Mouse (Mus musculus): ENCODE results near the gene Ube2k. TPM values are rescaled to one million over a fixed set of nuclear protein-coding genes. Genes with fewer than 3 reads are reported as not detected.

Gene Ube2k
- total and polyA plus RNA-seq, 2 experiments from 2014 or later = 41.9 to 199 TPM

DNA sequence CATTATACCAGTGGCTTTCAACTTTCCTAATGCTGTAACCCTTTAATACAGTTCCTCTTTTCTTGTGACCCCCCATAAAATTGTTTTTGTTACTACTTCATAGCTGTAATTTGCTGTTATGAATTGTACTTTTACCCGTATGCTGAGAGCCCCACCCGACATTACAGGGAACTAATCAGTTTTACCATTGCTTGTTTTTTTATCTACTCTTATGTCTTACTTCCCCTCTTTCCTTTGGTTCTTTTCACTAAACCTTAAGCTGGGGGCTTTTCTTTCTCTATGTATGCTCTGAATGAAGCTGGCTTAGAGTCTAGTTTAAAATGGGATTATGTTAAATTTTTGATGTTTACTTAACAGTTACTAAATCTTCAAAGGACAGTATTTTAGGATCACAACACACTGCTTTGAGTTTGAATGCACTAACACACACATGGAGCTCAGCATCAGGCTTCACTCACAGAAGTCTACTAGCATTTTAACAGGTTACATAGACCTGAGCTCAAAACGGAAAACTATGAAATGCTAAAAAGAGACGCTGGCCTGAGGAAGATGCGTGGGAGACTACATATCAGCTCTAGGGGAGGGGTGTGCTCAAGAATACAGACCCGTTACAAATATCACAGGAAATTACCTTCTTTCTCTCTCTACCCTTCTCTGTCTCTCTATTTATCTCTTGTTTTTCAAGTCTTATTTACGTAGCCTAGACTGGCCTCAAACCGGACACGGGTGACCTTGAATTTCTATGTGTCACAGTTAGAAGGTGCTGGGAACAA, 76.3 kb downstream of the Ube2k start:
- H3K27me3 ChIP-seq (ENCODE audit: insufficient read depth, low read length) = no peaks in the 10 kb centered on the region
- H3K9ac ChIP-seq (replicated peaks; ENCODE audit: low read length) = no peak overlapping the region
- DNase-seq (ENCODE audit: low spot score) (no peak), ATAC-seq (no peak)
- WGBS = 88% methylated on average over 9 of the region's 9 CpGs
- peaks cover 18% of the 10 kb centered on the region for H3K36me3 ChIP-seq (ENCODE audit: insufficient read depth, low read length)
- no peak overlapping the region for H3K27ac ChIP-seq
- no peak for TF ChIP-seq CTCF (IDR thresholded peaks at IDR 0.05; ENCODE audit: low read depth)
- H3K4me2 ChIP-seq (ENCODE audit: low read depth, low read length) = no peak overlapping the region
- H3K9me3 ChIP-seq (ENCODE audit: low read length) = no peaks in the 10 kb centered on the region
- no peak overlapping the region for H3K4me3 ChIP-seq (ENCODE audit: low read length)
- no peaks in the 10 kb centered on the region for H3K4me1 ChIP-seq (ENCODE audit: insufficient read depth, low read length)

DNA sequence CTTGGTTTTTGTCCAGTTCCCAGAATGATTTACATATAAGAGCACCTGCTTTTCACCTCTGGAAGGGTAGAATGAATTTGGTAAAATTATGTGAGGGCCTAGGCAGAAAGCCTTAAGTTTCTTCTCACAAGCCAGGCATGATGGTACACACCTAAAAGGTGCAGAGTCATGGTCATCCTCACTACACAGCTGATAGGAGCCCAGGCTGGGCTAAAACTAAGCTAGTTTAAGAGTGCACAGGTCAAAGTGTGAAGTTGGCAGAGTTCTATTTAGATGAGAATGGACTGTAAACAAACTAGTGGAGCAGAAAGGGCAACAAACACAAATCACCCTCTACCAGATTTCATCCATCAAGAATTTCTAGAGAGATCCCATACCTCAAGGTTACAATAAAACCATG, 87.3 kb downstream of the Ube2k start:
- Histone ChIP-seq H3K4me2 (ENCODE audit: low read depth, low read length) (no peak overlapping the region), H3K36me3 (ENCODE audit: insufficient read depth, low read length) (peaks cover 13% of the 10 kb centered on the region; the same call in 1 of the 2 replicates), H3K9me3 (ENCODE audit: low read length) (no peaks in the 10 kb centered on the region), H3K4me1 (ENCODE audit: insufficient read depth, low read length) (no peaks in the 10 kb centered on the region), H3K27me3 (ENCODE audit: insufficient read depth, low read length) (no peaks in the 10 kb centered on the region), H3K27ac (no peak overlapping the region), H3K4me3 (ENCODE audit: low read length) (no peak overlapping the region), H3K9ac (replicated peaks; ENCODE audit: low read length) (no peak overlapping the region)
- no peak for ATAC-seq
- TF ChIP-seq CTCF (IDR thresholded peaks at IDR 0.05; ENCODE audit: low read depth) = no peak
- no peak for DNase-seq (ENCODE audit: low spot score)

DNA sequence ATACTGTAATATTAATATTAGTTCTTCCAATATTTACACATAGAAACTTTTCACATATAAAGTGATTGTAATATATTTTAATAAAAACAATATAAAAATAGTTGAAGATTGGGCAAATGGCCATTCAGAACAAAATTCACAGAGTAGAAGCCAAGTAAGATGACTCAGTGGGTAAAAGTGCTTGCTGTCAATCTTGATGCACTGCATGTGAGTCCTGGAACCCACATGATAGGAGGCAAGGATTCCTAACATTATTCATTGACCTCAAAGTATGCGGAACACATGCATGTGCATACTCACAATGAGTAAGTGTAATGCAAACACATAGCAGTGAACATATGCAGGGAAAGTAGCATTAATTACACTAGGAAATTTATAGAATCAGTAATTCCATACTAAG, 101.9 kb downstream of the Ube2k start:
- no peak for ATAC-seq

More for the DNA sequence above, 101.9 kb downstream of the Ube2k start:
- no peaks in the 10 kb centered on the region for H3K4me1 ChIP-seq (ENCODE audit: insufficient read depth, low read length)
- no peak overlapping the region for H3K27ac ChIP-seq
- no peak overlapping the region for H3K4me2 ChIP-seq (ENCODE audit: low read depth, low read length)
- no peak for DNase-seq (ENCODE audit: low spot score)
- H3K9me3 ChIP-seq (ENCODE audit: low read length) = no peaks in the 10 kb centered on the region
- no peak for TF ChIP-seq CTCF (IDR thresholded peaks at IDR 0.05; ENCODE audit: low read depth)
- no peak overlapping the region for H3K4me3 ChIP-seq (ENCODE audit: low read length)
- no peak overlapping the region for H3K9ac ChIP-seq (replicated peaks; ENCODE audit: low read length)
- 95% methylated on average over 1 of the region's 1 CpGs for WGBS
- H3K27me3 ChIP-seq (ENCODE audit: insufficient read depth, low read length) = no peaks in the 10 kb centered on the region
- peaks cover 34% of the 10 kb centered on the region for H3K36me3 ChIP-seq (ENCODE audit: insufficient read depth, low read length)

Other genes starting within 250 kb of the Ube2k start
- 18.6 and 26.0 TPM in 2 replicates for gene Rfc1, start 201.6 kb upstream of the Ube2k start, total RNA-seq (2014; rRNA removed)
- 31.2 and 33.0 TPM in 2 replicates for gene Rfc1, start 201.6 kb upstream of the Ube2k start, polyA plus RNA-seq (2015; fragmentation: Nextera tagmentation; extraction: Ambion mirVana)
- 0.14 TPM in 1 of 2 replicates, not detected in the other for gene Klb, start 188.9 kb upstream of the Ube2k start, total RNA-seq (2014; rRNA removed)
- 0.09 and 0.13 TPM in 2 replicates for gene Klb, start 188.9 kb upstream of the Ube2k start, polyA plus RNA-seq (2015; fragmentation: Nextera tagmentation; extraction: Ambion mirVana)
- 890 and 1,017 TPM in 2 replicates for gene Rpl9, start 145.8 kb upstream of the Ube2k start, total RNA-seq (2014; rRNA removed)
- 640 and 652 TPM in 2 replicates for gene Rpl9, start 145.8 kb upstream of the Ube2k start, polyA plus RNA-seq (2015; fragmentation: Nextera tagmentation; extraction: Ambion mirVana)
- gene Lias, start 145.7 kb upstream of the Ube2k start, total RNA-seq (2014; rRNA removed) = 19.4 and 23.4 TPM in 2 replicates
- 65.5 and 66.8 TPM in 2 replicates for gene Lias, start 145.7 kb upstream of the Ube2k start, polyA plus RNA-seq (2015; fragmentation: Nextera tagmentation; extraction: Ambion mirVana)
- gene Ugdh, start 101.3 kb upstream of the Ube2k start, total RNA-seq (2014; rRNA removed) = 15.0 and 18.8 TPM in 2 replicates
- 30.7 and 32.1 TPM in 2 replicates for gene Ugdh, start 101.3 kb upstream of the Ube2k start, polyA plus RNA-seq (2015; fragmentation: Nextera tagmentation; extraction: Ambion mirVana)
- gene Gm43552, start 44.4 kb upstream of the Ube2k start, total RNA-seq (2014; rRNA removed) = not detected in 2 replicates
- gene Gm43552, start 44.4 kb upstream of the Ube2k start, polyA plus RNA-seq (2015; fragmentation: Nextera tagmentation; extraction: Ambion mirVana) = not detected in 2 replicates
- 153 and 155 TPM in 2 replicates for gene Smim14, start within 50 bp of the Ube2k start, total RNA-seq (2014; rRNA removed)
- 200 and 229 TPM in 2 replicates for gene Smim14, start within 50 bp of the Ube2k start, polyA plus RNA-seq (2015; fragmentation: Nextera tagmentation; extraction: Ambion mirVana)
- gene Pds5a, start 161.0 kb downstream of the Ube2k start, total RNA-seq (2014; rRNA removed) = 67.2 and 75.5 TPM in 2 replicates
- gene Pds5a, start 161.0 kb downstream of the Ube2k start, polyA plus RNA-seq (2015; fragmentation: Nextera tagmentation; extraction: Ambion mirVana) = 24.3 and 24.9 TPM in 2 replicates
- gene N4bp2, start 226.3 kb downstream of the Ube2k start, total RNA-seq (2014; rRNA removed) = 27.4 and 41.7 TPM in 2 replicates
- gene N4bp2, start 226.3 kb downstream of the Ube2k start, polyA plus RNA-seq (2015; fragmentation: Nextera tagmentation; extraction: Ambion mirVana) = 9.7 and 10.0 TPM in 2 replicates

Measured in hindbrain, postnatal 0 days (tissue).